Mouse (Mus musculus) spleen, postnatal 10 days (tissue): ENCODE results near the gene Hsdl2.
"Not testable (repeated sequence)": the region's sequence is repeated elsewhere in the genome, so short reads cannot be mapped to it uniquely, and the experiment has no call there.

Experiments used
- DNase-seq, 2 experiments: peaks; one replicate each; pipeline ENCODE4 v3.0.0; 2021 to 2022; ENCODE audit warnings: low spot score in 2 of 2

Gene Hsdl2

GRCm38 (mm10) chr4:59565571-59566188, 15.7 kb upstream of the Hsdl2 start:
- no peak for DNase-seq

DNA sequence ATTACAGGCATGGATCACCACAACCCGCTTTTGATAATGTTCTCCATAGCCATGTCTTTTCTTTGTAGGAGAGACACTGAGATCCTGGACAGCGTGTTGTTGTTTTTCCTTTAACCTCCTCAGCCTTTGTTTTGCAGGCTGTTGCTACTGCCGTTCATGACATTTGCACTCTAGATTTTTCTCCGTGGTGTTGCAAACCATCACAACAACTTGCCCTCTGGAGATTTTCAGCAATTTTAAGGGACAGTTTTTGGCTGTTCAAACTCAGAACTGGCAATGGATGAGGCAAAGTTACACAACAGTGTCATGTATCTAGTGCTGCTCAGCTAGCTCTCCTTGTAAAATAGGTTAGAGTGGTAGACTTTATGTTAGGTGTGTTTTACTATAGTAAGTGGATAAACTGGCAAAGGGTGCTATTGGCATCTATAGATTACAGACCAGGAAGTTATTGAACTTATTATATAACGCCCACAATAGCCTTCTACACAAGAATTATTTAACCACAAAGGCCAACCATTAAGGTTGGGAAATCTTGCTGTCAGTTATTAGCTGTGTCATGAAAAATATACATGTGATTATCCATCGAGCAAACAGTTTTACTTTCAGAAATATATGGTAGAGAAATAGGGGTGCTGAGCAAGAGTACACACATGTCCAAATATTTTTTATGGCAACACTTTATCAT, 13.6 kb upstream of the Hsdl2 start:
- no peak for DNase-seq

DNA sequence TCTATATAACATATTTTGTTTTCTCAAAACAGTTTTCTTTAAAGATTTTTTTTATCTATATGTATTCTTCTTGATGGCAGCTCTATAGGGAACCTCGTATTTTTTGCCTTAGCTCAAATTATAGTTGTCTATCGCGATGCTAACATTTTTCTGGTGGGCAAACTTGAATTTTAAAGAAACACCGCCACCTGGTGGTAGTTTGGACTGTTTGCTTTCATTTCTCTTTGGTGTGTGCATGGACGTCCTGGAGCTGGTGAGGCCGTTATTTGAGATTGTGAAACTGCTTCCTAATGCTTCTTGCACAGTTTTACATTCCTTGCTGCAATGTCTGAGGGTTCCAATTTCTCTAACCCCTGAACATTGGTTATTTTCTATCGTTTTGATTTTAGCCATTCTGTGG, 11.8 kb upstream of the Hsdl2 start:
- DNase-seq, result peak; percentile 62 to 83

- DNase-seq, result not testable (repeated sequence)
Observed at GRCm38 (mm10) chr4:59570519-59570918, 10.8 kb upstream of the Hsdl2 start.

- DNase-seq, result no peak
Observed at GRCm38 (mm10) chr4:59572521-59573118, 8.7 kb upstream of the Hsdl2 start.

DNA sequence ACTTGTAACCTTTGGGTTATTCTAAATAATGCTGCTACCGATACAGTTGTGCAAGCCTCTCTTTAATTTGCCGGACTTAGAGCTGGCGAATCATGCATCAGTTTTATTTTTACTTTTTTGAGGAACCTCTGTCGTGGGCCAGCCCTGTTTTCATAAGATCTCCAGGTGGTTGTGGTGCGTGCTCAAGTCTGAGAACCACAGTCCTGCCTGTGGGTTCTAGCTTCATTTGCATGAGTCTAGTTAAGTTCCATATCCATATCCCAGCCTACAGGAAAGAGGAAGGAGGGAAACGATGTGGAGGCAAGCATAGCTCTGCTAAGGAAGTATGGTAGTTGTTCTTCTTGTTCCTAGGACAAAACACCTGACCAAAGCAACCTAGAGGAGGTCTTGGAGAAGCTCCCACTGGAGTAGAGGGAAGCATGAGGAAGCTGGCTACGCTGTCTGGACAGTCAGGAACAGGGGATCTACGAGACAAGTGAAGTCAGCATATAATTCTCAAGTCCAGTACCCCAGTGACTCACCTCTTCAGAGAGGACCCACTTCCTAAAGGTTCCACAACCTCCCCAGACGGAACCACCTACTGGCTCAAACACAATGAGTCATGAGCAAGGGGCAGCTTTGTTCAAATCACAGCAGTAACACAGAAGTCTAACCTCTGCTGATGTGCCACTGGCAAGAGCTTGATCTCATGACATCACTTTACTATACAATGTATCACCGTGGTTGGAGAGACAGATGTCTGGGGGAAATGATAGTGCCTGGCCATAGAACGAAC, 6.0 kb upstream of the Hsdl2 start:
- DNase-seq, result no peak

- DNase-seq, result peak in 1 of 2 experiments; percentile 38
Observed at GRCm38 (mm10) chr4:59580495-59581281, 675 bp upstream of the Hsdl2 start.

- no peak for DNase-seq
Observed at GRCm38 (mm10) chr4:59582186-59582585, 823 bp downstream of the Hsdl2 start.

DNA sequence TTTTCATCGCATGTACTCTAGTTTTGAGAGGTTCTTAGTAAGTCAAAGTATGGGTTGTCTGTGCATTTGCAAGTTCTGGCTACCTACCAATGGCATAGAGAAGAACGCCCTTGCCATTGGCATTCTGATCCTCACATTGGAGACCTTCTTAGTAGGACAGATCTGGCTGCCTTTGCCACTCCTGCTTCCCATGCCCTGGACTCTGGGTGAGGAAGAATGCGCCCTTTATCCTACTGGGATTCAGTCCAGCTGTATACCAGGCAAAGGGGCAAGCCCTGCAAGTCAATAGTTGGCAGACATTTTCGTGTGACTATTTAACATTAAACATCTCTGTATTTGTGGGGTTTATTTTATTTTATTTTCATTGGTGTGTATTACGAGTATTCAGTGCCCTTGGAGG, 3.7 kb downstream of the Hsdl2 start:
- no peak for DNase-seq

DNA sequence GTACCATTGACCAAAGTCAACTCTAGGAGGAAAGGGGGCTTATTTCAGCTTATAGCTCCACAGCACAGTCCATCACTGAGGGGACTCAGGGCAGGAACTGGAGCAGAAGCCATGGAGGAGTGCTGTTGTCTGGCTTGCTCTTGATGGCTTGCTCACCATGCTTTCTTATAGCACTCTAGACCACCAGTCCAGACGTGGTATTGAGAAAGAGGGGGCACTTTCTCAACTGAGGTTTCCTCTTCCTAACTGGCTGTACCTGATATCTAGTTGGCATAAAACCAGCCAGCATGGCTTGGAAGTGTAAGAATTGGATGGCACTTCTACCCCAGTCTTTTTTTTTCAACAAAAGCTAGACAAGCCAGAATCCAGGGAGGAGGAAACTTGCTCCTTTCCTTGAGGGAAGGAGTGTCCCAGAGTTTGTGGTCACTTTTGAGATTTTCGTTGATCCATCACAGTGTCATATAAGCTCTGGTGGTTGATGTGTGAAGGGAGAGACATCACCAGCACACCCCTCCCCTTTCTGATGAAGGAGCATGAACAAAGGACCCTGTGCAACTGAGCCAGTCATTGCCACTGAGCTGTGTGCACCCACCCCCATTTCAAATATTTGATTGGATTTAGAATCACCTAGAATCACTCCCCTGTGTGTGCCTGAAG, 6.0 kb downstream of the Hsdl2 start:
- DNase-seq, result no peak

DNA sequence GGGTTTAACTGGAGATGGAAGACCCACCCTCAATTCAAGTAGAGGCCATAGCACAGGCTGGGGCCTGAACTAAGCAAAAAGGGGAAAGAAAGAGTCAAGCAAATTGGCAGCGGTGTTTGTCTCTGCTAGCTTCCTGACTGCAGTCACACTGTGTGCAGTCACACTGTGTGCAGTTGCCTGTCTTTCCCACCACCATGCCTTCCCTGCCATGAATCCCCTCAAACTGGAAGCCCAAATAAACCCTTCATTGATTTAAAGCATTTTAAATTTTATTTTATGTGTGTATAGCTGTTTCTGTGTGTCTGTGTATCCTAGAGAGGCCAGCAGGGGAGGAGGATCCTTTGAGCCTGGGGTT, 6.5 kb downstream of the Hsdl2 start:
- no peak for DNase-seq

DNA sequence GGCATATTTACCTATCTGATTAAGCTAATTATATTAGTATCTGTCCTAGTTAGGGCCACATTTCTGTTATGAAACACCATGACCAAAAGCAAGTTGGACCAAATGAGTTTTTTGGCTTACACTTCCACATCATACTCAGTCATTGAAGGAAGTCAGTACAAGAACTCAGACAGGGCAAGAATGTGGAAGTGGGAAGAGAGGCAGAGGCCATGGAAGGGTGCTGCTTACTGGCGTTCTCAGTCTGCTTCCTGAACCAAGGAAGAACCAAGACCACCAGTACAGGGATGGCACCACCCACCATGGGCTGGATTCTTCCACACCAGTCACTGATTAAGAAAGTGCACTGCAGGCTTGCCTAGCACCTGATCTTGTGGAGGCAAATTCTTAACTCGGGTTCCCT, 13.3 kb downstream of the Hsdl2 start:
- DNase-seq, result no peak

- DNase-seq, result no peak
Observed at GRCm38 (mm10) chr4:59596556-59596955, 15.2 kb downstream of the Hsdl2 start.

- DNase-seq, result no peak
Observed at GRCm38 (mm10) chr4:59602704-59603103, 21.3 kb downstream of the Hsdl2 start.

DNA sequence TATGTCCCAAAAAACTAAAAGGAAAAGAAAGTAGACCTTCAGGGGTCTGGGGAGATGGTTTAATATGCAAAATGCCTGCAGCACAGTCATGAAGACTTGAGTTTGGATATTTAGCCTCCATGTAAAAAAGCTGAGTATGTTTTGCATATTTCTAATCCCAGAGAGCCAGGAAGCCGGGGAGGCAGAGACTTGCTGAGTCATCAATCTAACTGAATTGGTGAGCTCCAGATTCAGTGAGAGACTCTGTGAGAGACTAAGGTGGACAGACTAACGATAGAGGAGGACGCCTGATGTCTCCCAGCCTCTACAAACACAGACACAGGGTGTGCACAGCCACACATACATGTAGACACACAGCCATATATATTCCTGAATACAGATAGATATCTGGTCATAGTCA, 23.5 kb downstream of the Hsdl2 start:
- DNase-seq, result no peak

- no peak for DNase-seq
Observed at GRCm38 (mm10) chr4:59605501-59605900, 24.1 kb downstream of the Hsdl2 start.

GRCm38 (mm10) chr4:59610411-59610810, 29.0 kb downstream of the Hsdl2 start:
- DNase-seq, result no peak

DNA sequence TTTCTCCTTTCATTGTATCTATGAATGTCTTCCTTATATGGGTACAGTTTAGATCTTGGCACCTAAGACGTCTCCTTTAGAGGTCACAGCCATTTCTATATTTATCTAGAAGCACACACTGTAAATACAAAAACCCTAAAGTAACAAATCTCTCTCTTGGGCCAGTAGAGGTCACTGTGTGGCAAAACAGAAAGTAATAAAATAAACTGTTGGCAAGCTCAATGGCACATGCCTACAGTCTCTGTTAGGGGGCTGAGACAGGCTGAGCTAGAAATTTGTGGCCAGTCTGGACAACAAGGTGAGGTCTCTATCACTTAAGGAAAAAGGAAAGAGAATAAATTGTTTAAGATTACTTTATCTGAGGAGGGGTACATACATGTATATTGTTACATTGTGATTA, 33.6 kb downstream of the Hsdl2 start:
- no peak for DNase-seq

DNA sequence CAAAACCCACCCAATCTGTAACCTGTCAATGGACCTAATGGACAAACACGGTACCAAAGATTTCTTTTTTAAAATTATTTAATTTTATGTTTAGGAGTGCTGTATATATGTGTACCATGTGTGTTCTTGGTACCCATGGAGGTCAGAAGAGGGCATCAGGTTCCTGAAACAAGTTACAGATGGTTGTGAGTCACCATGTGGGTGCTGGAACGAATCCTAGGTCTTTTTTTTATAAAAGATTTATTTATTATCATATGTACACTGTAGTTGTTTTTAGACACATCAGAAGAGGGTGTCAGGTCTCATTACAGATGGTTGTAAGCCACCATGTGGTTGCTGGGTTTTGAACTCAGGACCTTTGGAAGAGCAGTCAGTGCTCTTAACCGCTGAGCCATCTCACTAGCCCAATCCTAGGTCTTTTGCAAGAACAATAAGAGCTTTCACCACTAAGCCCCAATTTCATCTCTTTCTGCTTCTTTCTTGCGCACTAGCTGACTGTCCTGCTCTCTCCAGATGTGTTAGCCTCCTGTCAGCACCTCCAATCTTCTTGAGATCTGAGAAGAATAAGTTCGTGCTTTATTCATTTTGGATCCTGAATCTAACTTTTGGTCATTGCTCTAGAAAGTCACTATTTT, 38.4 kb downstream of the Hsdl2 start:
- no peak for DNase-seq

DNA sequence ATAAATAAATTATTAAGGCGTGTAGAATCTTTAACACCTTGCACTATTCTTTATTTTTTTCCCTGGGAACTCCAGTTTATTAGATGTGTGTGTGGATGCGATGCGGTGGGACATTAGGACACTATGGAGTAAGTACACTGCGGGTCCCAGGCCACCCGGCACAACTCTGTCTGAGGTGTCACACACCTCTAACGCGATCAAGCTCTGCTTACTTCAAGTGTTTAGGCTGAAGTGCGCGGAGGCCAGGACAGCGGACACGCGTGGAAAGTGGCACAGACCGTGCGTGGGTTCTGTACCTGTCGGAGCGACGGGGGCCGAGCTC, 44.3 kb downstream of the Hsdl2 start:
- DNase-seq, result no peak
